Mouse (Mus musculus): ENCODE results near the gene A930018P22Rik.

A930018P22Rik gene

GRCm38 (mm10) chr2:104163418-104163817 is 40.8 kb downstream of the A930018P22Rik start:
- DNase-seq (ENCODE audit: low spot score): no peak

- no peak for DNase-seq (ENCODE audit: low spot score)
Measured at GRCm38 (mm10) chr2:104163978-104164487, 41.5 kb downstream of the A930018P22Rik start.

- DNase-seq (ENCODE audit: low spot score): no peak
Measured at GRCm38 (mm10) chr2:104165631-104166030, 43.1 kb downstream of the A930018P22Rik start.

GRCm38 (mm10) chr2:104167765-104168164 is 45.2 kb downstream of the A930018P22Rik start:
- no peak for DNase-seq (ENCODE audit: low spot score)

GRCm38 (mm10) chr2:104168186-104168896 is 45.8 kb downstream of the A930018P22Rik start:
- no peak for DNase-seq (ENCODE audit: low spot score)

- no peak for DNase-seq (ENCODE audit: low spot score)
Measured at GRCm38 (mm10) chr2:104172695-104173348, 50.3 kb downstream of the A930018P22Rik start.

GRCm38 (mm10) chr2:104173431-104173830 is 50.9 kb downstream of the A930018P22Rik start:
- DNase-seq (ENCODE audit: low spot score): no peak

Data from layer of hippocampus, adult 11-12 months (tissue).